Mouse (Mus musculus): ENCODE data around the gene Ccdc60. TPM values are rescaled to one million over a fixed set of nuclear protein-coding genes. Genes with fewer than 3 reads are reported as not detected.

The Ccdc60 gene
- total and polyA plus RNA-seq, 2 experiments from 2014 or later = 1.9 to 3.7 TPM

DNA sequence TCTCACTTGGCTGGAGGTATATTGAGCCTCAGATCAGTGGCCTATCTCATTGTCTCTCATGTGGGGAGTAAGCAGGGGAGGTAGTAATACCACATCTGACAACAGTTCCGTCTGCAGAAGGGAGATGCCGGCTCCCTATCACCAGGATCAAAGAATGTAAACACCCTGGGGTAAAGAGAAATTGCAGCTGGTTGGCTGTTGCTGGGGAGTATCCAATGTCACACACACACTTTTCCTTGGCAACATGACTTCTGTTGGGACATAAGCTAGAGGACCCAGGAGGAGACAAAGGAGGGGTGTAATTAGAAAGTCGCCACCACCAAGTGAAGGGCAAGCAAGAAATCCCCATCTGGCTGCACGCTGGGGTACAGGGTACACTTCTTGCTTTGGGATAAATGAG lies 172.7 kb downstream of the Ccdc60 start:
- Histone ChIP-seq H3K27ac (ENCODE audit: low read depth, low read length) (no peak overlapping the region), H3K4me2 (ENCODE audit: low read depth) (no peak overlapping the region), H3K36me3 (ENCODE audit: insufficient read depth) (no peaks in the 10 kb centered on the region), H3K9me3 (ENCODE audit: low read length) (no peaks in the 10 kb centered on the region), H3K9ac (no peak overlapping the region), H3K27me3 (ENCODE audit: insufficient read depth, low read length) (no peaks in the 10 kb centered on the region), H3K4me3 (ENCODE audit: low read depth, low read length) (no peak overlapping the region), H3K4me1 (ENCODE audit: insufficient read depth) (no peaks in the 10 kb centered on the region)
- 72% methylated on average over 4 of the region's 4 CpGs for WGBS
- ATAC-seq (no peak), DNase-seq (no peak)
- TF ChIP-seq CTCF (IDR thresholded peaks at IDR 0.05; ENCODE audit: low read depth) = no peak

DNA sequence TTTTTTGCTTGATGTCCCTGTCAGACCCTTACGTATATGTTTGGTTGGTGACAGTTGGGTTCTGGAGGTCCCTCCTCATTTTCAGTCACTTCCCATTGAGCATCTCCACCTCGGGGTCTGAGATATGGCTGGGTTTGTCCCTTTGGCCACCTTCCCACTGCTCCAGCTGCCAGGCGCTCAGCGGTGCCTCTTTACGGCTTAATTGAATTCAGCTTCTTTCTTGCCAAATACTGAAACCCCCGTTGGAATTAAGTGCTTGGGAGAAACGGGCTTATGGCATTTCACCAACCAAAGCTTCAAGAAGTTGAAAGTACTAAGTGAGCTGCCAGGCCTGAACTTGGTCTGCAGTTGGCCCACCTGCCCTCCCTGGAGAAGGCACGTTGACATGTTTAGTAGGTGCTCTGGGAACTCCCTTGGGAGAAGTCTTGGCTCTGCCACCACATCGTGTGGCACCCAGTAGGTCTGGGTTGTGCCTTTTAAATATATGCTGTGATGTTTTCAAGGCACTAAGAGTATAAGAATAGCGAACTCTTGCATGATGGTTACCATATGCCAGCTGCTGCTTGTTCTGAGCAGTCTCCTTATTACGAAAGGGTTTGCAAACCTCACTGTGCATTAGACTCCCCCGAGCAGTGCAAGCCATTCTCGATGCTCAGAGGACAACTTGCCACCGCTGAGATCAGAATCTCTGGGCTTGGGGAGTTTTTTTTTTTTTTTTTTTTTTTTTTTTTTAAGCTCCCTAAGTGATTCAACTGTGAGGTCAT lies 173.5 kb downstream of the Ccdc60 start:
- no peaks in the 10 kb centered on the region for H3K36me3 ChIP-seq (ENCODE audit: insufficient read depth)
- H3K27ac ChIP-seq (ENCODE audit: low read depth, low read length) = no peak overlapping the region
- no peak for ATAC-seq
- H3K4me2 ChIP-seq (ENCODE audit: low read depth) = no peak overlapping the region
- 40% methylated on average over 14 of the region's 14 CpGs for WGBS
- no peak for TF ChIP-seq CTCF (IDR thresholded peaks at IDR 0.05; ENCODE audit: low read depth)
- no peak overlapping the region for H3K4me3 ChIP-seq (ENCODE audit: low read depth, low read length)
- peak; percentile 61 for DNase-seq
- no peaks in the 10 kb centered on the region for H3K9me3 ChIP-seq (ENCODE audit: low read length)
- H3K9ac ChIP-seq = no peak overlapping the region
- H3K4me1 ChIP-seq (ENCODE audit: insufficient read depth) = no peaks in the 10 kb centered on the region
- H3K27me3 ChIP-seq (ENCODE audit: insufficient read depth, low read length) = no peaks in the 10 kb centered on the region

DNA sequence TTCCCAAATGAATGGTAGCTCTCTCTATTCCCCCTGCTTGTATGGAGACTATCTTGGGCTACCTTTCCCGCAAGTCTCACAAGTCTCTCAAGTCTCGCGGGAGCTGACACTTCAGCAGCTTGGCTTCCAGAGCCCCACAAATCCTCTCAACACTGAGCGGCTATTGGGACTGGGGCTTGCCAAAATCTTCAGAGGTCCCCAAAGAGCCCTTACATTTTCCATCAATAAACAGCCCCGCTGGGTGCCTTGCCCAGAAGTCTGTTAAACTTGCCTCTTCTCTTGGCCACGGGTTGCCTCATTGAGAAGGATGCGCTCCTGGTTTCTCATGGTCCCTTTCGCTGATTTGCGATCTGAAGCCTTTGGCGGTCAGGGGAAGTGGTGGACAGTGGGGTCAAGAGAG lies 180.1 kb downstream of the Ccdc60 start:
- no peak for DNase-seq
- H3K9me3 ChIP-seq (ENCODE audit: low read length) = no peaks in the 10 kb centered on the region
- no peaks in the 10 kb centered on the region for H3K4me1 ChIP-seq (ENCODE audit: insufficient read depth)
- no peak overlapping the region for H3K27ac ChIP-seq (ENCODE audit: low read depth, low read length)
- no peak for TF ChIP-seq CTCF (IDR thresholded peaks at IDR 0.05; ENCODE audit: low read depth)
- H3K36me3 ChIP-seq (ENCODE audit: insufficient read depth) = no peaks in the 10 kb centered on the region
- no peak overlapping the region for H3K4me2 ChIP-seq (ENCODE audit: low read depth)
- no peak overlapping the region for H3K9ac ChIP-seq
- no peaks in the 10 kb centered on the region for H3K27me3 ChIP-seq (ENCODE audit: insufficient read depth, low read length)
- no peak overlapping the region for H3K4me3 ChIP-seq (ENCODE audit: low read depth, low read length)
- ATAC-seq = no peak
- 93% methylated on average over 10 of the region's 10 CpGs for WGBS

DNA sequence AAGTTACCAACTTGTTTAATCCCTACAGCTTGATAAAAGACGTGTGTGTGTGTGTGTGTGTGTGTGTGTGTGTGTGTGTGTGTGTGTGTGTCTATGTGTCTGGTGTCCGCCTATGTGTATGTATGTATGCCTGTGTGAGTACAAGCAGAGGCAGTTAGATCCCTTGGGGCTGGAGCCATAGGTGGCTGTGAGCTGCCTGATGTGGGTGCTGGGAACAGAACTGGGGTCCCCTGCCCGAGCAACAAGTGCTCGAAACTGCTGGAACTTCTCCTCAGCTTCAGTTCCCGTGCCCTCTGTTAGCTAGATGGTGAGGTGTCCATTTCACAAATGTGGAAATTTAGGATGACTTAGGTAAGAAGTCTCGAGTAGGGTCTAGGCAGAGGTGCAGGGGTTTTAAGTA lies 204.6 kb downstream of the Ccdc60 start:
- no peaks in the 10 kb centered on the region for H3K4me1 ChIP-seq (ENCODE audit: insufficient read depth)
- no peak for TF ChIP-seq CTCF (IDR thresholded peaks at IDR 0.05; ENCODE audit: low read depth)
- no peak for DNase-seq
- peaks cover 13% of the 10 kb centered on the region for H3K27me3 ChIP-seq (ENCODE audit: insufficient read depth, low read length)
- no peaks in the 10 kb centered on the region for H3K9me3 ChIP-seq (ENCODE audit: low read length)
- WGBS = 87% methylated on average over 6 of the region's 6 CpGs
- H3K36me3 ChIP-seq (ENCODE audit: insufficient read depth) = no peaks in the 10 kb centered on the region
- no peak overlapping the region for H3K27ac ChIP-seq (ENCODE audit: low read depth, low read length)
- no peak overlapping the region for H3K4me2 ChIP-seq (ENCODE audit: low read depth)
- ATAC-seq = no peak
- no peak overlapping the region for H3K4me3 ChIP-seq (ENCODE audit: low read depth, low read length)
- H3K9ac ChIP-seq = no peak overlapping the region

DNA sequence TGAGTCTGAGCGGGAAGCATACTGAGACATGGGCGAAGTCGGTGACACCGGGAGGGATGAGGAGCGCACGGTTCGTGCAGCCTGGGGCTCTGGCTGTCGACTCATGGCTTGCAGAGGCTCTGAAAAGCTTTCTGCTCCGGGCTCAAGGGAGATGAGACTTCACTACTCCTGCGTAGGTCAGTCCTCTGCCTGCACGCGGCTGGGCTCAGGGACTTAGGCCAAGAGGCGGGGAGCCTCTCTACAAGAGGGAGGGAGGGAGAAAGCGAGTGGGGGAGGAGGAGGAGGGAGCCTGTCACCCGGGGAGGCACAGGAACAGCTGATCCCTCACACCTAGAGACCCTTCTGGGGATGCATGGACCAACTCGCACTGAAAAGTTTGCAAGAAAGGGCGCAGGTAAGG lies 205.7 kb downstream of the Ccdc60 start, which contains the start of gene Tmem233:
Gene Tmem233 (minus strand): TSS at position 164 of the 400 bp plus-strand sequence.
- no peak within 1 kb of the TSS for H3K9ac ChIP-seq
- DNase-seq (no peak), ATAC-seq (no peak)
- H3K36me3 ChIP-seq (ENCODE audit: insufficient read depth) = no peaks in the 10 kb centered on the region
- no peak within 1 kb of the TSS for H3K27ac ChIP-seq (ENCODE audit: low read depth, low read length)
- H3K4me2 ChIP-seq (ENCODE audit: low read depth) = 0 out of 2 replicates have a peak within 1 kb of the TSS, but pooled peaks have one; percentile 17
- H3K4me1 ChIP-seq (ENCODE audit: insufficient read depth) = no peaks in the 10 kb centered on the region
- no peaks in the 10 kb centered on the region for H3K9me3 ChIP-seq (ENCODE audit: low read length)
- WGBS = 9% methylated on average over 17 of the region's 17 CpGs
- H3K27me3 ChIP-seq (ENCODE audit: insufficient read depth, low read length) = peaks cover 13% of the 10 kb centered on the region
- no peak within 1 kb of the TSS for H3K4me3 ChIP-seq (ENCODE audit: low read depth, low read length)
- no peak for TF ChIP-seq CTCF (IDR thresholded peaks at IDR 0.05; ENCODE audit: low read depth)

DNA sequence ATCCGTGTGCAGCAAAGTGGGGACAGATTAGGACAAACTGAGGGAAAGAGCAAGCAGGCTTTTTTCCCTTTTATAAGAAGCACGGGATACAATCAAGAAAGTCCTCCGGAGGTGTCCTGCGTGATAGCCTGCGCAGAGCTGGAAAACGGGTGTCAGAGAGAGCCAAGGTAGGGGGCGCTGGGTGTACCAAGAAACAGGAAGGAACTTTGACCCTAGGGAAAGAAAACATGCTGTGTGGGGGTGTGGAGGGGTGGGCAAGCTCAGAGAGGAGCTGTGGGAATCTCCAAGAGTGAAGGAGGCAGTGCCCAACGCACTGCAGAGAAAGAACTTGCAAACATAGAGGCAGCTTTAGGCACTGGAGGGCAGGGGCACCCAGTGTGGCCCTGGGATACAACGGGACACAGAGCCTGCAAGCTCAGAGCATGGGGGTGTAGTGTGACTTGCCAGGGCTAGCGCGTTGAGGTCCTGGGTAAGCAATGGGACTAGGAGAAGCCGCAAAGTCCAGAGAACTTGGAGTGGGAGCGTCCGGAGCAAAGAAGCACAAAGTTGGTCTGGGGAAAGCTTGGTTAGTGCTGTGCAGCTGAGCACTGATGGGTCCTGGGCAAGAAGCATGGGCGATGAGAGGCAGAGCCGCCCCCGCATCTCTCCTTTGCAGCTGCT lies 206.4 kb downstream of the Ccdc60 start:
- H3K9ac ChIP-seq = no peak overlapping the region
- H3K4me1 ChIP-seq (ENCODE audit: insufficient read depth) = no peaks in the 10 kb centered on the region
- DNase-seq = no peak
- no peak for ATAC-seq
- peaks cover 13% of the 10 kb centered on the region for H3K27me3 ChIP-seq (ENCODE audit: insufficient read depth, low read length)
- H3K4me2 ChIP-seq (ENCODE audit: low read depth) = no peak overlapping the region
- H3K9me3 ChIP-seq (ENCODE audit: low read length) = no peaks in the 10 kb centered on the region
- no peak overlapping the region for H3K4me3 ChIP-seq (ENCODE audit: low read depth, low read length)
- no peak for TF ChIP-seq CTCF (IDR thresholded peaks at IDR 0.05; ENCODE audit: low read depth)
- WGBS = 32% methylated on average over 17 of the region's 17 CpGs
- no peaks in the 10 kb centered on the region for H3K36me3 ChIP-seq (ENCODE audit: insufficient read depth)
- no peak overlapping the region for H3K27ac ChIP-seq (ENCODE audit: low read depth, low read length)

DNA sequence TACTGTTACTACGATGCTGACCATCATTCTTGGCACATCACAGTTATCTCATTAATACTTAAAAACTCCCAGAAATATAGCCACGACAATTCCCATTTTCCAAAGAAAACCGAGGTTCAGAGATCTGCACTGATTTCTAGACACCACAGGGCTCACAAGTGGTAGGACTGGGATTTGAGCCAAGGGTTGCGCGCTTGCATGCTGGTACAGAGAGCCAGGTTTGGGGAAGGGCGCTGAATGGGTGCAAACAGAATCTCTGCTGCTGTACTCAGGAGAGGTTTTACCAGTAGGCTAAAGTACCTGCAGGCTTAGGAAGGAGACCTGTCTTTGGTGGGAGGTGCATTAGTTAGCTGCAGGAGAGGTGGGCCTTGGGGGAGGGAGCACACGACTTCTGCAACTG lies 207.2 kb downstream of the Ccdc60 start:
- Histone ChIP-seq H3K27ac (ENCODE audit: low read depth, low read length) (no peak overlapping the region), H3K4me1 (ENCODE audit: insufficient read depth) (no peaks in the 10 kb centered on the region), H3K27me3 (ENCODE audit: insufficient read depth, low read length) (peaks cover 13% of the 10 kb centered on the region), H3K4me2 (ENCODE audit: low read depth) (no peak overlapping the region), H3K9ac (no peak overlapping the region), H3K4me3 (ENCODE audit: low read depth, low read length) (no peak overlapping the region), H3K9me3 (ENCODE audit: low read length) (no peaks in the 10 kb centered on the region), H3K36me3 (ENCODE audit: insufficient read depth) (no peaks in the 10 kb centered on the region)
- WGBS = 57% methylated on average over 7 of the region's 7 CpGs
- ATAC-seq (no peak), DNase-seq (no peak)
- TF ChIP-seq CTCF (IDR thresholded peaks at IDR 0.05; ENCODE audit: low read depth) = no peak
